Mouse (Mus musculus) small intestine, adult 2 months (tissue): ENCODE measurements around the gene Slc28a1. TPM values are rescaled to one million over a fixed set of nuclear protein-coding genes. Genes with fewer than 3 reads are reported as not detected.

ENCODE experiments used
- H3K27ac ChIP-seq: fragments of 200-500 bp; 2 replicates; pipeline ENCODE4 v1.5.1; 2012; ENCODE audit warnings: low read depth, low read length, control low read depth, inconsistent platforms; ENCODE audit not compliant: insufficient read depth
- H3K27me3 ChIP-seq: fragments of 200-500 bp; 2 replicates; pipeline ENCODE4 v1.6.1; 2012; ENCODE audit warnings: mild to moderate bottlenecking, moderate library complexity, low read length, inconsistent platforms; ENCODE audit not compliant: control insufficient read depth, insufficient read depth
- H3K36me3 ChIP-seq: fragments of 200-500 bp; 2 replicates; pipeline ENCODE4 v1.6.1; 2012; ENCODE audit warnings: mild to moderate bottlenecking, low read length, control low read depth, inconsistent platforms; ENCODE audit not compliant: control insufficient read depth, insufficient read depth
- H3K4me1 ChIP-seq: fragments of 200-500 bp; 2 replicates; pipeline ENCODE4 v1.6.1; 2012; ENCODE audit warnings: low read length, inconsistent platforms, mixed read lengths; ENCODE audit not compliant: control insufficient read depth, insufficient read depth, insufficient read length
- H3K4me3 ChIP-seq: fragments of 200-500 bp; 2 replicates; pipeline ENCODE4 v1.5.1; 2012; ENCODE audit warnings: low read depth, mild to moderate bottlenecking, control low read depth, inconsistent platforms, low read length, moderate library complexity
- CTCF ChIP-seq: fragments of 200-500 bp; IDR thresholded peaks from 2 replicates; pipeline ENCODE4 v1.5.1; 2012; ENCODE audit warnings: low read depth, mild to moderate bottlenecking, control low read depth, inconsistent platforms, low read length, moderate library complexity, mixed read lengths; ENCODE audit not compliant: insufficient replicate concordance, insufficient read length; ENCODE audit errors: extremely low read depth
- POLR2A ChIP-seq: fragments of 200-500 bp; IDR thresholded peaks from 2 replicates; pipeline ENCODE4 v1.6.1; 2012; ENCODE audit warnings: low read depth, mild to moderate bottlenecking, control low read depth, inconsistent platforms, low read length, moderate library complexity
- WGBS: fragments of 180-500 bp; shearing (Covaris S2); methylation state at CpG from one replicate; pipeline ENCODE4 v1.1.7; 2018; 5-methylcytosine and 5-hydroxymethylcytosine counted together
- polyA plus RNA-seq: library from polyadenylated mRNA; depleted of rRNA; stranded (reverse); fragments of >200 nt; gene quantifications from 2 replicates; pipeline ENCODE4 v1.2.3, GENCODE M21; 2012

Slc28a1 gene
- polyA plus RNA-seq, 1 experiment: 94.4 TPM

GRCm38 (mm10) chr7:81123553-81123952 lies 9.0 kb downstream of the Slc28a1 start:
- TF ChIP-seq CTCF (no peak), POLR2A (no peak)
- 35% methylated on average over 5 of the region's 5 CpGs for WGBS

GRCm38 (mm10) chr7:81124773-81125172 lies 10.2 kb downstream of the Slc28a1 start:
- Histone ChIP-seq H3K4me3 (no peak overlapping the region), H3K27me3 (no peaks in the 10 kb centered on the region), H3K36me3 (no peaks in the 10 kb centered on the region), H3K4me1 (peaks cover 17% of the 10 kb centered on the region; the same call in 1 of the 2 replicates), H3K27ac (no peak overlapping the region)
- WGBS: 59% methylated on average over 8 of the region's 8 CpGs
- TF ChIP-seq CTCF: no peak
- no peak for TF ChIP-seq POLR2A

More at GRCm38 (mm10) chr7:81123553-81123952, 9.0 kb downstream of the Slc28a1 start:
- Histone ChIP-seq H3K4me1 (peaks cover 18% of the 10 kb centered on the region; the same call in 1 of the 2 replicates), H3K4me3 (no peak overlapping the region), H3K27ac (peak overlapping the region; percentile 78; the same call in 1 of the 2 replicates), H3K27me3 (no peaks in the 10 kb centered on the region), H3K36me3 (no peaks in the 10 kb centered on the region)

- Histone ChIP-seq H3K4me3 (no peak overlapping the region), H3K36me3 (no peaks in the 10 kb centered on the region), H3K27me3 (no peaks in the 10 kb centered on the region), H3K27ac (no peak overlapping the region), H3K4me1 (peaks cover 17% of the 10 kb centered on the region; the same call in 1 of the 2 replicates)
- WGBS: 62% methylated on average over 10 of the region's 10 CpGs
- TF ChIP-seq CTCF: no peak
- no peak for TF ChIP-seq POLR2A
Measured at GRCm38 (mm10) chr7:81125215-81126175, 10.9 kb downstream of the Slc28a1 start.

- TF ChIP-seq CTCF (no peak), POLR2A (no peak)
- Histone ChIP-seq H3K27ac (no peak overlapping the region), H3K27me3 (no peaks in the 10 kb centered on the region), H3K4me3 (no peak overlapping the region), H3K36me3 (no peaks in the 10 kb centered on the region), H3K4me1 (peaks cover 2% of the 10 kb centered on the region; the same call in 1 of the 2 replicates)
- WGBS: 73% methylated on average over 7 of the region's 7 CpGs
Measured at GRCm38 (mm10) chr7:81131864-81132263, 17.3 kb downstream of the Slc28a1 start.

GRCm38 (mm10) chr7:81132851-81133279 lies 18.3 kb downstream of the Slc28a1 start:
- Histone ChIP-seq H3K4me1 (peaks cover 2% of the 10 kb centered on the region; the same call in 1 of the 2 replicates), H3K27ac (no peak overlapping the region), H3K36me3 (no peaks in the 10 kb centered on the region), H3K27me3 (no peaks in the 10 kb centered on the region), H3K4me3 (no peak overlapping the region)
- TF ChIP-seq CTCF (no peak), POLR2A (no peak)
- 42% methylated on average over 2 of the region's 2 CpGs for WGBS

- Histone ChIP-seq H3K27me3 (no peaks in the 10 kb centered on the region), H3K4me1 (peaks cover 2% of the 10 kb centered on the region; the same call in 1 of the 2 replicates), H3K36me3 (no peaks in the 10 kb centered on the region), H3K27ac (no peak overlapping the region), H3K4me3 (no peak overlapping the region)
- WGBS: 74% methylated on average over 6 of the region's 6 CpGs
- TF ChIP-seq POLR2A: no peak
- TF ChIP-seq CTCF: no peak
Measured at GRCm38 (mm10) chr7:81133416-81133815, 18.8 kb downstream of the Slc28a1 start.

- no peaks in the 10 kb centered on the region for H3K27me3 ChIP-seq
- H3K36me3 ChIP-seq: no peaks in the 10 kb centered on the region
- no peak overlapping the region for H3K27ac ChIP-seq
- TF ChIP-seq CTCF: no peak
- TF ChIP-seq POLR2A: no peak
- peaks cover 2% of the 10 kb centered on the region; the same call in 1 of the 2 replicates for H3K4me1 ChIP-seq
- H3K4me3 ChIP-seq: no peak overlapping the region
- WGBS: 56% methylated on average over 2 of the region's 2 CpGs
Measured at GRCm38 (mm10) chr7:81133941-81134340, 19.3 kb downstream of the Slc28a1 start.
